Mouse (Mus musculus): ENCODE measurements around the gene Rasgrp2. TPM values are rescaled to one million over a fixed set of nuclear protein-coding genes. Genes with fewer than 3 reads are reported as not detected.
A peak's percentile ranks its signal among the peaks of the same experiment; 100 is the strongest.

The Rasgrp2 gene
- polyA plus RNA-seq, 1 experiment from 2014 or later, result 116 TPM

DNA sequence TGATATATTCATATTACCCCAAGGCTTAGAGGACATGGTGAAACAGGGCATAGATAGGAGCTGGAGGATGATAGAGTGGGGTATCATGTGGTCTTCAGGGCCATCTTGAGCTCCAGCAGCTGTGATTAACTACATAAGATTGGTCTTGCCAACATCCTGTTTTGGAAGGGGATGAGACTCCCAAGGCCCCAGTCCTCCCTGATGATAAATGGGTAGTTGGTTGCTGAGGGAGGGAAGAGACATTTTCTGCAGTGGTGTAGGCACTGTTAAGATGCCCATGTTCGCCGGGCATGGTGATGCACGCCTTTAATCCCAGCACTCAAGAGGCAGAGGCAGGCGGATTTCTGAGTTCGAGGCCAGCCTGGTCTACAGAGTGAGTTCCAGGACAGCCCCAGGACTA is 17.9 kb upstream of the Rasgrp2 start:
- Histone ChIP-seq H3K27ac (no peak overlapping the region), H3K4me2 (ENCODE audit: low read length) (no peak overlapping the region), H3K4me3 (replicated peaks; ENCODE audit: low read depth, low read length) (no peak overlapping the region), H3K36me3 (ENCODE audit: insufficient read depth, low read length) (peaks cover 13% of the 10 kb centered on the region), H3K4me1 (replicated peaks; ENCODE audit: insufficient read depth, low read length) (peaks cover 35% of the 10 kb centered on the region), H3K9me3 (replicated peaks; ENCODE audit: low read length) (no peaks in the 10 kb centered on the region), H3K9ac (ENCODE audit: low read depth, low read length) (no peak overlapping the region), H3K27me3 (ENCODE audit: insufficient read depth, low read length) (no peaks in the 10 kb centered on the region)
- TF ChIP-seq CTCF (IDR thresholded peaks at IDR 0.05; ENCODE audit: low read depth), result no peak
- WGBS, result 94% methylated on average over 5 of the region's 5 CpGs
- DNase-seq (ENCODE audit: low spot score) (no peak), ATAC-seq (replicated peaks; ENCODE audit: low FRiP score, low read depth) (no peak)

DNA sequence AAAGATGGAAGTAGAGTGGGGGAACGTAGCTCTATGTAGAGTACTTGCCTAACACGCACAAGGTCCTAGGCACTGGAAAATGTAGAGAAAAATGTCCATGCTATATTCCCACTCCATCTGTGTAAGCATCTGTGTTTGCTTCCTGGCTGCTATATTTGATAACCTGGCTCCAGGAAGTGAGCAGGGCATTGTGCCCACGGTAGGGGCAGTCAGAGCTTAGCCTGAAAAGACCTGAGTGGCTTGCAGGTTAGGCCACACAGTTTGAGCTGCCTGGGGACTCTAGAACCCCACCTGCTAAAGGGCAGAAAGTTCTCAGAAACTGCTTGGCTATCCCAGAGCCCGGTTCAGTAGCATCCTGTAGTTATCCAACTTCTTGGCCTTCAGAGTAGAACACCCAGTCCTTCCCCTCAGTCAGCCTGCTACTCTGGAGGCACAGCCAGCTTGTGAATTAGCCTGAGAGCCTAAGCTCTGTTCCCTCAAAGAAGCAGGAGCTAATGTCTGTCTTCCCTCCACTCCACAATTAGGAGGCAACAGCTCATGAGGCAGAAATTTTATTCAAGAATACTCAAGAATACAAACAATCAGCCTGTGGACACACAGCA is 16.7 kb upstream of the Rasgrp2 start:
- no peak overlapping the region for H3K4me2 ChIP-seq (ENCODE audit: low read length)
- ATAC-seq (replicated peaks; ENCODE audit: low FRiP score, low read depth), result no peak
- H3K27me3 ChIP-seq (ENCODE audit: insufficient read depth, low read length), result no peaks in the 10 kb centered on the region
- H3K9me3 ChIP-seq (replicated peaks; ENCODE audit: low read length), result no peaks in the 10 kb centered on the region
- no peak overlapping the region for H3K27ac ChIP-seq
- H3K4me1 ChIP-seq (replicated peaks; ENCODE audit: insufficient read depth, low read length), result peaks cover 36% of the 10 kb centered on the region
- TF ChIP-seq CTCF (IDR thresholded peaks at IDR 0.05; ENCODE audit: low read depth), result no peak
- no peak for DNase-seq (ENCODE audit: low spot score)
- H3K9ac ChIP-seq (ENCODE audit: low read depth, low read length), result no peak overlapping the region
- peaks cover 1% of the 10 kb centered on the region; the same call in 1 of the 2 replicates for H3K36me3 ChIP-seq (ENCODE audit: insufficient read depth, low read length)
- 69% methylated on average over 4 of the region's 4 CpGs for WGBS
- no peak overlapping the region for H3K4me3 ChIP-seq (replicated peaks; ENCODE audit: low read depth, low read length)

DNA sequence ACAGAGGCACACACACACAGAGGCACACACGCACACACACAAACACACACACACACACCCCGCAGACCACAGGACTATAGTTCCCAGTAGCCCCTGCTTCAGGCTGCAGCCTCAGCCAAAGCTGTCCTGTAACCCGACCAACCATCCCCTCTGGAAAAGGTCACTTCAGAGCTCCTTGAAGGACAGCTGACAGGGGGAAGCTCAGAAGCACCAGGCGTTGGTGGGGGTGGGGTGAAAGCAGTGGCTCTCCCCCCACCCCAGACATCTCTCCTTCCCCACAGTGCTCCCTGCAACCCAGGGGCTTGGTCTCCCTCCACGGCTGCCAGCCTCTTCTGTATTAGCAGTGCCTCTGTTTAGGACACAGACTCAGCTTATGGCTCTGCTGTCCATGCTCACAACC is 15.7 kb upstream of the Rasgrp2 start:
- no peak overlapping the region for H3K9ac ChIP-seq (ENCODE audit: low read depth, low read length)
- DNase-seq (ENCODE audit: low spot score) (no peak), ATAC-seq (replicated peaks; ENCODE audit: low FRiP score, low read depth) (no peak)
- no peak for TF ChIP-seq CTCF (IDR thresholded peaks at IDR 0.05; ENCODE audit: low read depth)
- no peaks in the 10 kb centered on the region for H3K36me3 ChIP-seq (ENCODE audit: insufficient read depth, low read length)
- H3K9me3 ChIP-seq (replicated peaks; ENCODE audit: low read length), result no peaks in the 10 kb centered on the region
- peaks cover 36% of the 10 kb centered on the region for H3K4me1 ChIP-seq (replicated peaks; ENCODE audit: insufficient read depth, low read length)
- no peak overlapping the region for H3K4me3 ChIP-seq (replicated peaks; ENCODE audit: low read depth, low read length)
- 25% methylated on average over 5 of the region's 5 CpGs for WGBS
- peak overlapping the region; percentile 77 for H3K27ac ChIP-seq
- no peak overlapping the region for H3K4me2 ChIP-seq (ENCODE audit: low read length)
- no peaks in the 10 kb centered on the region for H3K27me3 ChIP-seq (ENCODE audit: insufficient read depth, low read length)

DNA sequence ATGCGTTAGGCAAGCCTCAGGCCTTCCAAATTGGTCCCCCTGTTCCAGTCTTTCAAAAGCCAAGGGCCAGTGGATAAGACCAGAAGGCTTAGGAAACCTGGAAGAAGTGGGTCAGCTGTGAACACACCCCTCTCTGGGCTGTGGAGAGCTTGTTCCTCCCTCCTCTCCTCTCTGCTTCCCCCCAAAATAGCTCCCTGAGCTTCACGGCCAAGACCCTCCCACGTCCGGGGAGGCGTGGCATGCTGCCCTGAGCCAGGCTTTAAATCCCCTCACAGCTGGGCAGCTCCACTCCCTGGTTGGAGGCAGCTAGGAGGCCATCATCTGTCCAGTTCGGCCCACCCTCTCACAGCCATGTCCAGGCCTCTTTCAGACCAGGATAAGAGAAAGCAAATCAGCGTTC is 15.0 kb upstream of the Rasgrp2 start, which contains the start of gene Pygm:
TSS of gene Pygm (plus strand) at position 272 of the 400 bp plus-strand sequence.
- Histone ChIP-seq H3K4me3 (replicated peaks; ENCODE audit: low read depth, low read length) (no peak within 1 kb of the TSS; the same call in 1 of the 2 replicates), H3K4me1 (replicated peaks; ENCODE audit: insufficient read depth, low read length) (peaks cover 38% of the 10 kb centered on the region), H3K27ac (peak within 1 kb of the TSS; percentile 77), H3K27me3 (ENCODE audit: insufficient read depth, low read length) (no peaks in the 10 kb centered on the region), H3K9me3 (replicated peaks; ENCODE audit: low read length) (no peaks in the 10 kb centered on the region), H3K9ac (ENCODE audit: low read depth, low read length) (peak within 1 kb of the TSS; percentile 27; the same call in 1 of the 2 replicates), H3K4me2 (ENCODE audit: low read length) (peak within 1 kb of the TSS; percentile 44), H3K36me3 (ENCODE audit: insufficient read depth, low read length) (no peaks in the 10 kb centered on the region)
- peak; percentile 34; the same call in 1 of the 2 replicates for ATAC-seq (replicated peaks; ENCODE audit: low FRiP score, low read depth)
- 13% methylated on average over 7 of the region's 7 CpGs for WGBS
- peak; percentile 8; the same call in 1 of the 2 replicates for TF ChIP-seq CTCF (IDR thresholded peaks at IDR 0.05; ENCODE audit: low read depth)
- peak; percentile 91 for DNase-seq (ENCODE audit: low spot score)

DNA sequence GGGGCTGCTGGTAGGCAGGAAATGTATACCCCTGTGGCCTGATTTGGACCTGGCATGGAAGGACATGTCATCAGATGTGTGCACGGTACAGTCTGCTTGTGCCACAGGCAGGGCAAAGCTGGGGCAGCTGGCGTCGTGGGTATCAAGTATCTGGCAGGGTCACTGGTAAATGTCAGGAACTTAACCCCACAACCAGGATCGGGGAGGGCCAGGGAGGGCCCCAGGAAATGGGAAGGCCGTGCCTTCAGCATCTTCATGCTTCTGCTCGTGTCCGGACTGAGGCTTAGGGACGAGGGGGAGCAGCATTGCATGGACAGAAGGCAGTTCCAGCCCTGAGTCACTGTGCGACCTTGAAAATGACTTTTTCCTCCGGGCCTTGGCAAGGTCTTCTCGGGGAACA is 14.2 kb upstream of the Rasgrp2 start:
- no peak for TF ChIP-seq CTCF (IDR thresholded peaks at IDR 0.05; ENCODE audit: low read depth)
- 47% methylated on average over 11 of the region's 11 CpGs for WGBS
- H3K9me3 ChIP-seq (replicated peaks; ENCODE audit: low read length), result no peaks in the 10 kb centered on the region
- H3K4me2 ChIP-seq (ENCODE audit: low read length), result peak overlapping the region; percentile 44
- no peaks in the 10 kb centered on the region for H3K27me3 ChIP-seq (ENCODE audit: insufficient read depth, low read length)
- H3K36me3 ChIP-seq (ENCODE audit: insufficient read depth, low read length), result no peaks in the 10 kb centered on the region
- 0 out of 2 replicates have a peak overlapping the region, but pooled peaks have one; percentile 27 for H3K9ac ChIP-seq (ENCODE audit: low read depth, low read length)
- DNase-seq (ENCODE audit: low spot score) (no peak), ATAC-seq (replicated peaks; ENCODE audit: low FRiP score, low read depth) (no peak)
- peaks cover 39% of the 10 kb centered on the region for H3K4me1 ChIP-seq (replicated peaks; ENCODE audit: insufficient read depth, low read length)
- no peak overlapping the region; the same call in 1 of the 2 replicates for H3K4me3 ChIP-seq (replicated peaks; ENCODE audit: low read depth, low read length)
- H3K27ac ChIP-seq, result peak overlapping the region; percentile 77; the same call in 1 of the 2 replicates

DNA sequence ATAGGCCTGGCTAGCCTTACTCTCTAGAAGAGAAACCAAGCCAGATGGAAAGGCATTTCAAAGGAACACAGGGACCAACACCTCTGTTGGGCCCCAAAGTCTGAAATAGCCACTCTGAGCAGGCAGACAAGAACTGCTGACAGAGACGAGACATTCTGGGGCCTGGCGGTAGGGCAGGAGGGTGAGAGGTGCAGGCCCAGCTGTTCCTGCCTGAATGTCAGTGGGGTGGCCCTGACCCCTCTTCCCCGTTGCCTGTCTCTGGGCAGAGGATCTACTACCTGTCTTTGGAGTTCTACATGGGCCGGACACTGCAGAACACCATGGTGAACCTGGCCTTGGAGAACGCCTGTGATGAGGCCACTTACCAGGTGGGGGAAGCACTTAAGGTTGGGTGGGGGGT is 13.7 kb upstream of the Rasgrp2 start:
- H3K36me3 ChIP-seq (ENCODE audit: insufficient read depth, low read length), result no peaks in the 10 kb centered on the region
- no peaks in the 10 kb centered on the region for H3K9me3 ChIP-seq (replicated peaks; ENCODE audit: low read length)
- peak overlapping the region; percentile 44; the same call in 1 of the 2 replicates for H3K4me2 ChIP-seq (ENCODE audit: low read length)
- peaks cover 39% of the 10 kb centered on the region for H3K4me1 ChIP-seq (replicated peaks; ENCODE audit: insufficient read depth, low read length)
- no peak overlapping the region for H3K27ac ChIP-seq
- ATAC-seq (replicated peaks; ENCODE audit: low FRiP score, low read depth) (no peak), DNase-seq (ENCODE audit: low spot score) (no peak)
- TF ChIP-seq CTCF (IDR thresholded peaks at IDR 0.05; ENCODE audit: low read depth), result no peak
- 71% methylated on average over 5 of the region's 5 CpGs for WGBS
- no peaks in the 10 kb centered on the region for H3K27me3 ChIP-seq (ENCODE audit: insufficient read depth, low read length)
- H3K9ac ChIP-seq (ENCODE audit: low read depth, low read length), result no peak overlapping the region
- H3K4me3 ChIP-seq (replicated peaks; ENCODE audit: low read depth, low read length), result no peak overlapping the region

Measured in kidney, postnatal 0 days (tissue).